Mouse (Mus musculus) intestine, postnatal 0 days (tissue): ENCODE data around the gene Lgals3bp. TPM values are rescaled to one million over a fixed set of nuclear protein-coding genes. Genes with fewer than 3 reads are reported as not detected.
"Not testable (repeated sequence)": the region's sequence is repeated elsewhere in the genome, so short reads cannot be mapped to it uniquely, and the experiment has no call there.

Experiments
- ATAC-seq: fragments of 200-750 bp; cut with Nextera tagmentation; 2 replicates; pipeline ENCODE4 v1.8.0; 2017; ENCODE audit warnings: mild to moderate bottlenecking, moderate TSS enrichment, moderate library complexity
- H3K27ac ChIP-seq: fragments of 300-500 bp; sonication (generic); 2 replicates; pipeline ENCODE4 v1.5.1; 2014; ENCODE audit warnings: mild to moderate bottlenecking, low read depth, low read length, moderate library complexity
- H3K27me3 ChIP-seq: fragments of 300-500 bp; sonication (generic); replicated peaks from 2 replicates; pipeline ENCODE4 v1.6.1; 2014; ENCODE audit warnings: low read length, mixed read lengths; ENCODE audit not compliant: control insufficient read depth, insufficient read depth
- H3K36me3 ChIP-seq: fragments of 300-500 bp; sonication (generic); 2 replicates; pipeline ENCODE4 v1.6.1; 2014; ENCODE audit warnings: mild to moderate bottlenecking, moderate library complexity; ENCODE audit not compliant: control insufficient read depth, insufficient read depth
- H3K4me1 ChIP-seq: fragments of 300-500 bp; sonication (generic); replicated peaks from 2 replicates; pipeline ENCODE4 v1.6.1; 2014; ENCODE audit warnings: antibody characterized with exemption, low read length, mixed read lengths; ENCODE audit not compliant: control insufficient read depth, insufficient read depth
- H3K4me2 ChIP-seq: fragments of 300-500 bp; sonication (generic); replicated peaks from 2 replicates; pipeline ENCODE4 v1.6.1; 2014; ENCODE audit warnings: low read depth, mild to moderate bottlenecking, moderate library complexity
- H3K4me3 ChIP-seq: fragments of 300-500 bp; sonication (generic); 2 replicates; pipeline ENCODE4 v1.5.1; 2014; ENCODE audit warnings: low read depth, low read length
- H3K9ac ChIP-seq: fragments of 300-500 bp; sonication (generic); 2 replicates; pipeline ENCODE4 v1.6.1; 2014; ENCODE audit warnings: mild to moderate bottlenecking, low read depth, low read length
- H3K9me3 ChIP-seq: fragments of 300-500 bp; sonication (generic); 2 replicates; pipeline ENCODE4 v1.6.1; 2016; ENCODE audit warnings: mixed run types; ENCODE audit not compliant: control insufficient read depth
- CTCF ChIP-seq: sonication (generic); IDR thresholded peaks from 2 replicates; pipeline ENCODE4 v1.5.1; 2016; ENCODE audit warnings: low read depth, mild to moderate bottlenecking, control low read depth, antibody characterized with exemption, moderate library complexity
- WGBS: fragments of 180-500 bp; shearing (Covaris S2); extraction: QIAGEN DNeasy Blood & Tissue Kit; methylation state at CpG from one replicate; pipeline ENCODE4 v1.1.7; 2014; 5-methylcytosine and 5-hydroxymethylcytosine counted together
- polyA plus RNA-seq: library from polyadenylated mRNA; unstranded; fragments of >200 nt; fragmentation: Nextera tagmentation; extraction: Ambion mirVana; gene quantifications from 2 replicates; pipeline ENCODE4 v1.2.1, GENCODE M21; 2015

Gene Lgals3bp
- polyA plus RNA-seq, 1 experiment from 2014 or later = 382 TPM

DNA sequence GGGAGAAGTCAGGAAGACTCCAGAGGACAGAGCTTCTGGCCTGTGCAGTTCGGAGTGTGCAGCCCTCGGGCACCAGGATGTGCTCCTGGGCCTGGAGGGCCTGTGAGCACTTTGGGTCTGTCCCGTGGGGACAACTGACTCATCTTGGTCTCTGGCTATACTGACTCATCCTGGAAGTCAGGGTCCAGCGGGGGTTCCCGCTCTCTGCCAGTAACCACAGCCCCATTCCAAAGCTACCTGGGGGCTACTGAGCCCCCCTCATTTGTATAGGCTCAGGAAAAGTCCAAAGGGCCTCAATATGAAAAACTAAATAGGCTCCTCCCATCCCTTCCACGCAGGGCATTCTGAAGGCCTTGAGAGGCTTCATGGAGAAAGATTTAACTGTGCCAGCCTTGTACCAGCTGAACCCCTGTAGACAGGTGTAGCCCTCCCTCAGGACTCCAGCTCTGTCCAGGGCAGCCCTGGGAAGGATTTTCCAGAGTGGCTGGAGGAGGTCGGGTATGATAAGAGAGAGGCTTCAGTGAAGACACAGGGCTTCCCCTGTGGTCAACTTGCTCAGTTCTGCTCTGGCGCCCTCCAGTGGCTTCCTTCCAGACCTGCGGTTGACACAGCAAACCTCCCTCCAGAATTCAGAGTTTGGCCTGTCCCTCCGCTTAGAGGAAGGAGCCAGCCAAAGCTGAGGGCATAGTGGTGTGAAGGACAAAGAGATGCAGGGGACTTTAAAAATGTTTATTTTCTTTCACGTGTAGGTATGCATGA is 22.5 kb downstream of the Lgals3bp start:
- WGBS = 37% methylated on average over 11 of the region's 11 CpGs
- no peak overlapping the region for H3K9ac ChIP-seq

DNA sequence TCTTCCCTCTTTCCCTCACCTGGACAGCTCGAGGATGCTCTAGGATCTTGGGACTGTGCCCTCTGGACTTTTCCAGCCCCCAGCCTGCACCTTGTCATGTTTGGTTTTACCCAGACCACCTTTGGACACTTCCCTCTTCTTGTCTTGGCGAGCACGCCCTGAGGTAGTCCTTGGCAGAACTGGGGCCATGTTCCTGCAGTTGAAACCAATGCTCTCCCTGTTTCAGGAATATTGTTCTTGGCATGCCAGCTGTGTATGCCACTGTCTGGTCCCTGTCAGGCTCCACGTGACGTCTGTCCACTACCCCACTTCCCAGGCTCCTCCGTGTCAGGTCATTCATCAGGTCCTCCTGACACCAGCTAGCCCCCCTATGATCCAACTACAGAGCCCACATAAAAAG is 23.2 kb downstream of the Lgals3bp start:
- ATAC-seq = no peak
- Histone ChIP-seq H3K9me3 (no peaks in the 10 kb centered on the region), H3K4me3 (no peak overlapping the region), H3K27ac (no peak overlapping the region), H3K27me3 (no peaks in the 10 kb centered on the region), H3K4me1 (no peaks in the 10 kb centered on the region), H3K4me2 (no peak overlapping the region), H3K36me3 (no peaks in the 10 kb centered on the region), H3K9ac (no peak overlapping the region)
- TF ChIP-seq CTCF = no peak
- 88% methylated on average over 6 of the region's 6 CpGs for WGBS

More for the DNA sequence above, 22.5 kb downstream of the Lgals3bp start:
- no peaks in the 10 kb centered on the region for H3K4me1 ChIP-seq
- no peaks in the 10 kb centered on the region for H3K27me3 ChIP-seq
- H3K9me3 ChIP-seq = no peaks in the 10 kb centered on the region
- TF ChIP-seq CTCF = peak; percentile 91
- H3K4me3 ChIP-seq = no peak overlapping the region
- 0 out of 2 replicates have a peak, but pooled peaks have one; percentile 13 for ATAC-seq
- H3K36me3 ChIP-seq = no peaks in the 10 kb centered on the region
- no peak overlapping the region for H3K4me2 ChIP-seq
- no peak overlapping the region for H3K27ac ChIP-seq

DNA sequence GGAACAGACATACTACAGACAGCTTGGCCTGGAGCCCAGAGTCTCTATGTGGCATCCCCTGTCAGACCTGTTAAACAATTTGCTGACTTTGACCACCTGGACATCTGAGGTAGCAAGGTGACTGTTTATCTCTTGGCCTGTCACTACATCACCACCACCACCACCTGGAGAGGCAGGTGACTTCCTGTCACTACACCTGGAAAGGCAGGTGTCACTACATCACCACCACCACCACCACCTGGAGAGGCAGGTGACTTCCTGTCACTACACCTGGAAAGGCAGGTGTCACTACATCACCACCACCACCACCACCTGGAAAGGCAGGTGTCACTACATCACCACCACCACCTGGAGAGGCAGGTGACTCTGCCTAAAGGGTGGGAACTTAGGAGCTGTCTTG is 25.6 kb downstream of the Lgals3bp start:
- H3K4me1 ChIP-seq, H3K27ac ChIP-seq, H3K9ac ChIP-seq, ATAC-seq, H3K36me3 ChIP-seq, H3K9me3 ChIP-seq, H3K4me3 ChIP-seq, H3K4me2 ChIP-seq, H3K27me3 ChIP-seq: not testable (repeated sequence)

DNA sequence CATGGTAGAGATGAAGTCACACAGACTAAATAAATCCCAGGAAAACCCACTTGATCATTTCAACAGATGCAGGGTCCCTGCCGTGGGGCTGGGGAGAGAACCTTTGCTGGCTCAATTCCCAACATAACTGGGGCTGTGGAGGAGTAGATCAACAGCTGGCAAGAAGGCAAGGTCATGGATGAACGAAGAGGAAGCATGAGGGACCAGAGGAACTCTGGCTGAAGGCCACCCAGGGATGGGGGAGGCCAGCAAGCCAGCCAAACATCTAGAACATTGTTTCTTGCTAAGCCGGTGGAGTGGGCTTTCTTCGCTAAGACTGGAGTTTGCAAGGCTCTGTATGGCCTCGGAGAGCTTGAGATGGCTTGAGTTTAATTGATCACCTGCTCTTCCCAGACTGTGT is 26.0 kb downstream of the Lgals3bp start:
- H3K4me1 ChIP-seq = no peaks in the 10 kb centered on the region
- H3K27ac ChIP-seq = no peak overlapping the region
- no peak overlapping the region for H3K4me2 ChIP-seq
- no peaks in the 10 kb centered on the region for H3K27me3 ChIP-seq
- WGBS = 67% methylated on average over 5 of the region's 5 CpGs
- no peak for ATAC-seq
- no peak overlapping the region for H3K9ac ChIP-seq
- TF ChIP-seq CTCF = no peak
- H3K36me3 ChIP-seq = no peaks in the 10 kb centered on the region
- no peak overlapping the region for H3K4me3 ChIP-seq
- H3K9me3 ChIP-seq = no peaks in the 10 kb centered on the region

DNA sequence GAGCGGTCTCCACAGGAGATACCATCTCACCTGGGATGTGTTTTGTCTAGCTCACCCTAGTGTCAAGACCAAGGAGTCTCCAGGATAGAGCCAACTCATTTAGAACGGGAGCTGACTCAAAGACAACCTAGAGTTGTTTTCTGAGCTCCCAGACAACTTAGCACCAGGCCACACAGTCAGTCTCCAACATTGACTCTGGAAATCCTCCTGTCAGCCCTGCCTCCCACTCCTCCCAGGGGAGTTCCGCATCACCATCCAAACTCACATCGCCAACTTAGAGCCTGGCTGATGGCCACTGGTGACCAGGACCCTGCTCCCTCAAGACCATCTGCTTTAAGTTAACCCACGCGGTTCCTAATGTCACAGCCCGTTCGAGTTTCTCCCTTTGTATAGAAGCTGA is 26.4 kb downstream of the Lgals3bp start:
- Histone ChIP-seq H3K4me3 (no peak overlapping the region), H3K4me1 (no peaks in the 10 kb centered on the region), H3K27ac (no peak overlapping the region), H3K9ac (no peak overlapping the region), H3K27me3 (no peaks in the 10 kb centered on the region), H3K4me2 (no peak overlapping the region), H3K36me3 (no peaks in the 10 kb centered on the region), H3K9me3 (no peaks in the 10 kb centered on the region)
- no peak for ATAC-seq
- WGBS = 86% methylated on average over 8 of the region's 8 CpGs
- TF ChIP-seq CTCF = no peak

DNA sequence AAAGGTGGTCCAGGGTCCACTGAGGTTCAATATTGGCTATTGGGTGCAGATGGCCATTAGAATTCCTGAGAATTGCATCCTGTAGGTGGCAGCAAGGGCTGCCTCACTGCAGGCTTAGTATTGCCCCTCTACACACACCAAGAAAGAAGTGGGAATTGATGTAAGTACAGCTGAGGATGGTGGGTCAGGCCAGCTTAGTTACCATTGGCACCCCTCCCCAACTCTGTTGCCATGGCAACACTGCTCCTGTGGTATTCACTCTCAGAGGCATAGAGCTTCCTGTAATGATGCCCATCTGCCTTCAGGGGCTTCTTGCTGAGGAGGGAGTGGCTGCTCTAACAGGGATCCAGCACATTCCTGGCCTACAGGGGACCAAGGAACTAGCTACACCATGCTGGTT is 26.9 kb downstream of the Lgals3bp start:
- no peak for ATAC-seq
- Histone ChIP-seq H3K9ac (no peak overlapping the region), H3K4me1 (no peaks in the 10 kb centered on the region), H3K27ac (no peak overlapping the region), H3K9me3 (no peaks in the 10 kb centered on the region), H3K4me3 (no peak overlapping the region), H3K27me3 (no peaks in the 10 kb centered on the region), H3K4me2 (no peak overlapping the region), H3K36me3 (no peaks in the 10 kb centered on the region)
- peak; percentile 45 for TF ChIP-seq CTCF

DNA sequence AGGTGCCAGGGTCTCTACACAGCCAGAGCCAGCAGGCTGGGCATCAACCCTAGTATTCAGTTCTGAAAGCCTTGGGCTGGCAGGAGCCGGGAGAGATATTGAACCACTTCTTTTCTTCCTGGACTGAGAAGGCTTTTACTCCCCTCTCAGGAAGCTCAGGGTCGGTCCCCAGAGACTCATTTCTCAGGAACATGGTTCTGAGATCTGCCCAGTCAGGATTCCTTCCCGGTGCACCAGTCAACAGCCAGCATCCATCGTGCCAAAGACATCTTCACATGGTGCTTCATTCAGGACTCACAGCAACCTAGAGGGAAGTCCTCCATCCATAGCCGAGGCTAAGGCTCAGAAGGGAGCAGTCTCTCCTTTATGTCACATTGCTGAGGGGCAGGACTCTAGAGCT is 27.4 kb downstream of the Lgals3bp start:
- no peaks in the 10 kb centered on the region for H3K36me3 ChIP-seq
- H3K4me3 ChIP-seq = no peak overlapping the region
- H3K9me3 ChIP-seq = no peaks in the 10 kb centered on the region
- no peaks in the 10 kb centered on the region for H3K27me3 ChIP-seq
- no peaks in the 10 kb centered on the region for H3K4me1 ChIP-seq
- no peak for ATAC-seq
- no peak overlapping the region for H3K4me2 ChIP-seq
- H3K27ac ChIP-seq = no peak overlapping the region
- TF ChIP-seq CTCF = no peak
- WGBS = 68% methylated on average over 5 of the region's 5 CpGs
- H3K9ac ChIP-seq = no peak overlapping the region
